ENCODE assay signal across 9 mouse cellular contexts in the genomic region with DNA sequence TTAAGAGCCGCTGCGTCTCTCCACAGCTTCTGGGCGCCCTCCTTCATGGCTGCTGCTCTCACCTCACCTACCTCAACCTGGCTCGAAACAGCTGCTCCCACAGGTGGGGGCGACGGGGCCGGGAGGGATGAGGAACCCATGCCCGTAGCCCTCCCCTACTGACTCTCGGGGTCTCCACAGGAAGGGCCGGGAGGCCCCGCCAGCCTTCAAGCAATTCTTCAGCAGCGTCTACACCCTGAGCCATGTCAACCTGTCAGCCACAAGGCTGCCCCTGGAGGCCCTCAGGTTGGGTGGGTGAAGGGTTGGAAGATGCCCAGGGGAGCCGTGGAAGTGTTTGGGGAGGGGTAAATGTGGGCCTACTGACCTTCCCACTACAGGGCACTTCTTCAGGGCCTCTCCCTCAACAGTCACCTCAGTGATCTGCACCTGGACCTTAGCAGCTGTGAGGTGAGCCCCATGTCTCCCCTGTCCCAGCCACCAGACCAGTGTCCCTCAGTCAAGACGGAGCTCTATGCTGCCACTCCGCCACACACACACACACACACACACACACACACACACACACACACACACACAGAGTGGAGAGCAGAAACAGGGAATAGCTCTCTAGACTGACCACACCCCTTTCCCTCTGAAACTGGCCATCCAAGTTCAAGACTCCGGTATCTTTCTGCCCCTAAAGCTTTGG. TPM values are rescaled to one million over a fixed set of nuclear protein-coding genes. Genes with fewer than 3 reads are reported as not detected.
DNase-seq lines count a peak whose midpoint lies in the region; ATAC-seq lines count a peak whose summit lies in the region.
"Had no signal": no experiment of that assay in that cellular context is flagged by ENCODE, and none has a peak within 500 bp of the region (broad histone marks: within the 10 kb centered on the region; RNA-seq: fewer than 3 reads in every experiment).

No protein-coding gene starts in this region.

- ATAC-seq in heart, embryonic 14.5 days (ENCODE audit: insufficient number of reproducible peaks, insufficient read depth, low FRiP score, low read depth), result no peak
- ATAC-seq in neural tube, embryonic 11.5 days (ENCODE audit: insufficient read depth, low FRiP score, low TSS enrichment), result peak; percentile 38; the same call in 1 of the 2 replicates
- ATAC-seq in limb, embryonic 13.5 days (ENCODE audit: low FRiP score, low read depth), result 0 out of 2 replicates have a peak, but pooled peaks have one; percentile 24
- no peak for ATAC-seq in erythroid progenitor cell, adult 5-6 weeks (replicated peaks; ENCODE audit: low FRiP score, poor library complexity, severe bottlenecking)

- peak overlapping the region; percentile 42 for H3K4me2 ChIP-seq in heart, embryonic 14.5 days (ENCODE audit: low read length)
- no peak overlapping the region for H3K4me2 ChIP-seq in neural tube, embryonic 11.5 days (ENCODE audit: low read depth)
- no peak overlapping the region for H3K4me2 ChIP-seq in limb, embryonic 13.5 days (replicated peaks)

- H3K36me3 ChIP-seq in heart, embryonic 14.5 days (ENCODE audit: control insufficient read depth, insufficient read depth, low read length), result no peaks in the 10 kb centered on the region
- no peaks in the 10 kb centered on the region; the same call in 1 of the 2 replicates for H3K36me3 ChIP-seq in neural tube, embryonic 11.5 days (ENCODE audit: control insufficient read depth, insufficient read depth, low read length)
- no peaks in the 10 kb centered on the region; the same call in none of the 2 replicates for H3K36me3 ChIP-seq in limb, embryonic 13.5 days

- no peaks in the 10 kb centered on the region for H3K9me3 ChIP-seq in heart, embryonic 14.5 days (ENCODE audit: control insufficient read depth, low read length)
- H3K9me3 ChIP-seq in neural tube, embryonic 11.5 days (ENCODE audit: control insufficient read depth, low read length), result no peaks in the 10 kb centered on the region
- no peaks in the 10 kb centered on the region for H3K9me3 ChIP-seq in limb, embryonic 13.5 days
- H3K9me3 ChIP-seq: megakaryocyte, embryonic 14.5 days had no signal

- H3K27me3 ChIP-seq in heart, embryonic 14.5 days (ENCODE audit: control insufficient read depth, insufficient read depth, low read length), result no peaks in the 10 kb centered on the region
- no peaks in the 10 kb centered on the region for H3K27me3 ChIP-seq in neural tube, embryonic 11.5 days (ENCODE audit: control insufficient read depth, insufficient read depth, low read length)
- H3K27me3 ChIP-seq in limb, embryonic 13.5 days, result no peaks in the 10 kb centered on the region

- peaks cover 12 to 16% of the 10 kb centered on the region in 2 experiments for H3K4me1 ChIP-seq in heart, embryonic 14.5 days (ENCODE audit: control insufficient read depth in 2 of 2, insufficient read depth in 2 of 2, low read length in 2 of 2)
- H3K4me1 ChIP-seq in neural tube, embryonic 11.5 days (ENCODE audit: control insufficient read depth, insufficient read depth, low read length), result no peaks in the 10 kb centered on the region
- H3K4me1 ChIP-seq in limb, embryonic 13.5 days, result peaks cover 7% of the 10 kb centered on the region

- no peak overlapping the region for H3K4me3 ChIP-seq in heart, embryonic 14.5 days (ENCODE audit: control insufficient read depth in 1 of 2, insufficient read depth in 1 of 2, low read depth in 1 of 2, low read length in 2 of 2)
- no peak overlapping the region for H3K4me3 ChIP-seq in neural tube, embryonic 11.5 days (ENCODE audit: low read depth, low read length)
- H3K4me3 ChIP-seq in limb, embryonic 13.5 days, result no peak overlapping the region
- H3K4me3 ChIP-seq: megakaryocyte, embryonic 14.5 days had no signal

- H3K27ac ChIP-seq in heart, embryonic 14.5 days (replicated peaks in 1 of 2; ENCODE audit: control insufficient read depth in 1 of 2, insufficient read depth in 1 of 2, low read depth in 2 of 2, low read length in 2 of 2), result peak overlapping the region in 1 of 2 experiments; percentile 47; a peak in 1 of 4 replicates
- no peak overlapping the region for H3K27ac ChIP-seq in neural tube, embryonic 11.5 days (ENCODE audit: low read depth, low read length)
- no peak overlapping the region for H3K27ac ChIP-seq in limb, embryonic 13.5 days

- H3K9ac ChIP-seq in heart, embryonic 14.5 days (ENCODE audit: low read length), result no peak overlapping the region
- H3K9ac ChIP-seq in neural tube, embryonic 11.5 days (ENCODE audit: low read length), result no peak overlapping the region
- H3K9ac ChIP-seq in limb, embryonic 13.5 days, result no peak overlapping the region

- DNase-seq in heart, adult 18-20 months, result no peak
- DNase-seq in neural tube, embryonic 11.5 days (ENCODE audit: low spot score), result no peak
- DNase-seq in neural tube, embryonic 10.5 days (ENCODE audit: extremely low spot score, low spot score), result no peak
- DNase-seq in kidney, postnatal 36 days, result no peak
- no peak for DNase-seq in thymus, postnatal 36 days

- 45% methylated on average over 15 of the region's 16 CpGs for WGBS in heart, embryonic 14.5 days
- WGBS in neural tube, embryonic 11.5 days, result 74% methylated on average over 16 of the region's 16 CpGs
- 70% methylated on average over 16 of the region's 16 CpGs for WGBS in limb, embryonic 13.5 days

RNA-seq across cellular contexts. Expression of gene Carmil3, which starts 6.5 kb away (rescaled TPM):
- 1.6 and 2.9 TPM in 2 replicates for polyA plus RNA-seq in heart, embryonic 14.5 days (2014; fragmentation: Nextera tagmentation; extraction: Ambion mirVana)
- 1 to 10 TPM; 2.5 to 3.4 TPM for total RNA-seq in heart, adult 18-20 months (2021)
- 9.4 and 9.5 TPM in 2 replicates for polyA plus RNA-seq in neural tube, embryonic 11.5 days (2014; fragmentation: Nextera tagmentation; extraction: Ambion mirVana)
- 2.7 and 3.3 TPM in 2 replicates for polyA plus RNA-seq in limb, embryonic 13.5 days (2015; fragmentation: Nextera tagmentation; extraction: Ambion mirVana)
- 0.42 TPM in 1 of 2 replicates, not detected in the other for total RNA-seq in erythroid progenitor cell, adult 5-6 weeks (2015; ENCODE audit: low replicate concordance)
- 0.13 TPM in 1 of 2 replicates, not detected in the other for total RNA-seq in erythroid progenitor cell, adult 5-6 weeks (2017; ENCODE audit: low replicate concordance)

RNA-seq across cellular contexts. Expression of gene Cpne6, which starts 13.3 kb away (rescaled TPM):
- polyA plus RNA-seq in heart, embryonic 14.5 days (2014; fragmentation: Nextera tagmentation; extraction: Ambion mirVana), result 0.12 and 0.36 TPM in 2 replicates
- not detected for total RNA-seq in heart, adult 18-20 months (2021)
- 0.99 and 1.7 TPM in 2 replicates for polyA plus RNA-seq in neural tube, embryonic 11.5 days (2014; fragmentation: Nextera tagmentation; extraction: Ambion mirVana)
- polyA plus RNA-seq in limb, embryonic 13.5 days (2015; fragmentation: Nextera tagmentation; extraction: Ambion mirVana), result 0.32 and 0.78 TPM in 2 replicates
- total RNA-seq in erythroid progenitor cell, adult 5-6 weeks (2015; ENCODE audit: low replicate concordance), result not detected in 2 replicates
- total RNA-seq in erythroid progenitor cell, adult 5-6 weeks (2017; ENCODE audit: low replicate concordance), result not detected in 2 replicates

RNA-seq across cellular contexts. Expression of gene Dhrs4, which starts 18.3 kb away (rescaled TPM):
- 43.4 and 54.1 TPM in 2 replicates for polyA plus RNA-seq in heart, embryonic 14.5 days (2014; fragmentation: Nextera tagmentation; extraction: Ambion mirVana)
- total RNA-seq in heart, adult 18-20 months (2021), result 100 to 1,000 TPM; 127 to 134 TPM
- 33.2 and 36.5 TPM in 2 replicates for polyA plus RNA-seq in neural tube, embryonic 11.5 days (2014; fragmentation: Nextera tagmentation; extraction: Ambion mirVana)
- 87.4 and 89.1 TPM in 2 replicates for polyA plus RNA-seq in limb, embryonic 13.5 days (2015; fragmentation: Nextera tagmentation; extraction: Ambion mirVana)
- 15.5 and 26.4 TPM in 2 replicates for total RNA-seq in erythroid progenitor cell, adult 5-6 weeks (2015; ENCODE audit: low replicate concordance)
- 21.8 and 34.7 TPM in 2 replicates for total RNA-seq in erythroid progenitor cell, adult 5-6 weeks (2017; ENCODE audit: low replicate concordance)

RNA-seq across cellular contexts. Expression of gene Nrl, which starts 27.9 kb away (rescaled TPM):
- not detected in 2 replicates for polyA plus RNA-seq in heart, embryonic 14.5 days (2014; fragmentation: Nextera tagmentation; extraction: Ambion mirVana)
- total RNA-seq in heart, adult 18-20 months (2021), result not detected
- not detected in 2 replicates for polyA plus RNA-seq in neural tube, embryonic 11.5 days (2014; fragmentation: Nextera tagmentation; extraction: Ambion mirVana)
- polyA plus RNA-seq in limb, embryonic 13.5 days (2015; fragmentation: Nextera tagmentation; extraction: Ambion mirVana), result not detected in 2 replicates
- total RNA-seq in erythroid progenitor cell, adult 5-6 weeks (2015; ENCODE audit: low replicate concordance), result 0.84 TPM in 1 of 2 replicates, not detected in the other
- 0.51 and 0.98 TPM in 2 replicates for total RNA-seq in erythroid progenitor cell, adult 5-6 weeks (2017; ENCODE audit: low replicate concordance)

RNA-seq across cellular contexts. Expression of gene Pck2, which starts 43.2 kb away (rescaled TPM):
- polyA plus RNA-seq in heart, embryonic 14.5 days (2014; fragmentation: Nextera tagmentation; extraction: Ambion mirVana), result 35.1 TPM in 2 replicates
- total RNA-seq in heart, adult 18-20 months (2021), result 1 to 10 TPM; 8.3 to 9.4 TPM
- polyA plus RNA-seq in neural tube, embryonic 11.5 days (2014; fragmentation: Nextera tagmentation; extraction: Ambion mirVana), result 14.5 and 14.7 TPM in 2 replicates
- 36.9 and 38.0 TPM in 2 replicates for polyA plus RNA-seq in limb, embryonic 13.5 days (2015; fragmentation: Nextera tagmentation; extraction: Ambion mirVana)
- total RNA-seq in erythroid progenitor cell, adult 5-6 weeks (2015; ENCODE audit: low replicate concordance), result 79.3 and 89.7 TPM in 2 replicates
- 112 and 125 TPM in 2 replicates for total RNA-seq in erythroid progenitor cell, adult 5-6 weeks (2017; ENCODE audit: low replicate concordance)

Comparison
In these comparisons a context has a peak if more than half of its experiments do, and no peak if none do; other contexts are left out.
1. ATAC-seq: peak in neural tube, embryonic 11.5 days (single experiment) and limb, embryonic 13.5 days (single experiment); none in heart, embryonic 14.5 days (single experiment) and erythroid progenitor cell, adult 5-6 weeks (single experiment).